Mouse (Mus musculus) megakaryocyte-erythroid progenitor cell, adult 5 weeks (primary cell): ENCODE measurements around the gene Vipas39. TPM values are rescaled to one million over a fixed set of nuclear protein-coding genes. Genes with fewer than 3 reads are reported as not detected.

Experiments used
- polyA plus RNA-seq: library from polyadenylated mRNA; stranded (reverse); fragments of >175 nt; gene quantifications from 2 replicates; pipeline ENCODE4 v1.2.3, GENCODE M21; 2012

Gene Vipas39
- polyA plus RNA-seq = 1.6 and 3.7 TPM in 2 replicates

GRCm38 (mm10) chr12:87266108-87266826, at the start of gene Vipas39, which contains the start of gene Ahsa1:
TSS of gene Vipas39 (minus strand) at chr12:87266256.
TSS of gene Ahsa1 (plus strand) at chr12:87266479.

GRCm38 (mm10) chr12:87299657-87300440, 33.8 kb upstream of the Vipas39 start, which contains the start of gene Ism2:
TSS of gene Ism2 (minus strand) at chr12:87299705.

GRCm38 (mm10) chr12:87238632-87239031, 27.4 kb downstream of the Vipas39 start, which contains the start of gene Noxred1:
TSS of gene Noxred1 (minus strand) at chr12:87238732.

GRCm38 (mm10) chr12:87199973-87200586, 66.0 kb downstream of the Vipas39 start, which contains the start of gene Tmed8:
TSS of gene Tmed8 (minus strand) at chr12:87200454.

GRCm38 (mm10) chr12:87199206-87199972, 66.7 kb downstream of the Vipas39 start, which contains the start of gene Samd15:
TSS of gene Samd15 (plus strand) at chr12:87199723.

Other genes starting within 250 kb of the Vipas39 start
- gene Tmem63c, start 244.9 kb downstream of the Vipas39 start, polyA plus RNA-seq = not detected in 2 replicates
- gene Ngb, start 163.7 kb downstream of the Vipas39 start, polyA plus RNA-seq = 0.06 TPM in 1 of 2 replicates, not detected in the other
- 4.7 and 5.7 TPM in 2 replicates for gene Gstz1, start 119.1 kb downstream of the Vipas39 start, polyA plus RNA-seq
- gene Pomt2, start 118.3 kb downstream of the Vipas39 start, polyA plus RNA-seq = 3.8 and 4.3 TPM in 2 replicates
- 0.05 and 0.06 TPM in 2 replicates for gene Samd15, start 66.5 kb downstream of the Vipas39 start, polyA plus RNA-seq
- 0.73 and 1.0 TPM in 2 replicates for gene Tmed8, start 65.8 kb downstream of the Vipas39 start, polyA plus RNA-seq
- 0.05 TPM in 1 of 2 replicates, not detected in the other for gene Noxred1, start 27.5 kb downstream of the Vipas39 start, polyA plus RNA-seq
- gene Ahsa1, start 223 bp upstream of the Vipas39 start, polyA plus RNA-seq = 149 and 180 TPM in 2 replicates
- gene Ism2, start 33.4 kb upstream of the Vipas39 start, polyA plus RNA-seq = not detected in 2 replicates
- gene Sptlc2, start 122.1 kb upstream of the Vipas39 start, polyA plus RNA-seq = 55.5 and 69.3 TPM in 2 replicates
- 2.4 TPM in 2 replicates for gene Slirp, start 177.6 kb upstream of the Vipas39 start, polyA plus RNA-seq
- 33.0 and 33.2 TPM in 2 replicates for gene Alkbh1, start 177.8 kb upstream of the Vipas39 start, polyA plus RNA-seq
- 19.4 and 22.2 TPM in 2 replicates for gene Snw1, start 206.0 kb upstream of the Vipas39 start, polyA plus RNA-seq
- not detected in 2 replicates for gene Gm5788, start 228.5 kb upstream of the Vipas39 start, polyA plus RNA-seq
- gene Gm8300, start 248.1 kb upstream of the Vipas39 start, polyA plus RNA-seq = not detected in 2 replicates